Mouse (Mus musculus): ENCODE results near the gene Pla2g1b. TPM values are rescaled to one million over a fixed set of nuclear protein-coding genes. Genes with fewer than 3 reads are reported as not detected.
"Not testable (repeated sequence)": the region's sequence is repeated elsewhere in the genome, so short reads cannot be mapped to it uniquely, and the experiment has no call there.

The Pla2g1b gene
- total RNA-seq, 2 experiments from 2014 or later: not detected

DNA sequence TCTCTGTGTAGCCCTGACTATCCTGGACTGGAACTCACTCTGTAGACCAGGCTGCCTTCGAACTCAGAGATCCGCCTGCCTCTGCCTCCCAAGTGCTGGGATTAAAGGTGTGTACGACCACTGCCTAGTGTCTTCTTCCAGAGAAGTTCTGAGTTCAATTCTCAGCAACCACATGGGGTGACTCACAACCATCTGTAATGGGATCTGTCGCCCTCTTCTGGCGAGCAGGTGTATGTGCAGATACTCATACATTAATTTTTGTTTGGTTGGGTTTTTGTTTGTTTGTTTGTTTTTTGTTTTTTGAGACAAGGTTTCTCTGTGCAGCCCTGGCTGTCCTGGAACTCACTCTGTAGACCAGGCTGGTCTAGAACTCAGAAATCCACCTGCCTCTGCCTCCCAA is 23.4 kb upstream of the Pla2g1b start:
- not testable (repeated sequence) for DNase-seq (ENCODE audit: extremely low spot score in 1 of 2, low spot score in 1 of 2)

- DNase-seq (ENCODE audit: extremely low spot score in 1 of 2, low spot score in 1 of 2): no peak
Measured at GRCm38 (mm10) chr5:115444130-115444529, 21.9 kb upstream of the Pla2g1b start.

GRCm38 (mm10) chr5:115447108-115447507 is 19.0 kb upstream of the Pla2g1b start:
- no peak for DNase-seq (ENCODE audit: extremely low spot score in 1 of 2, low spot score in 1 of 2)

DNA sequence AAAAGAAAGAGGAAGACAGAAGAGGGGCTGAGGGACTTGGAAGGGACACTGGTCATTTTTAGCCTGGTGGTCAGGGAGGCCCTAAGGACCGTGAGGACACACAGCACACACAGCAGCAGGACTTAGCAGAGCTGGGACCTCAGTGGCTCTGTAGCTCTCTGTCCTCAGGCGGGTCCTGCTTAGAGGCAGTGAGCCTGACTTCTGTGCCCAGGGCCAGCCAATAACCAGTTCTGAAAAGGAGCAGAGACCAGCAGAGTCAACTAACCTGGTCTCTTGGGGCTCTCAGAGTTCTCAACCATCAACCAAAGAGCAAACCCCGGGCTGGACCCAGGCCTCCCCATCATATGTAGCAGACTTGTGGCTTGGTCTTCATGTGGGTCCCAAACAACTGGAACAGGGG is 16.8 kb upstream of the Pla2g1b start:
- no peak for DNase-seq (ENCODE audit: extremely low spot score in 1 of 2, low spot score in 1 of 2)

GRCm38 (mm10) chr5:115450410-115451317 is 15.4 kb upstream of the Pla2g1b start:
- DNase-seq (ENCODE audit: extremely low spot score in 1 of 2, low spot score in 1 of 2): no peak

GRCm38 (mm10) chr5:115454422-115455090 is 11.5 kb upstream of the Pla2g1b start:
- DNase-seq (ENCODE audit: extremely low spot score in 1 of 2, low spot score in 1 of 2): no peak

DNA sequence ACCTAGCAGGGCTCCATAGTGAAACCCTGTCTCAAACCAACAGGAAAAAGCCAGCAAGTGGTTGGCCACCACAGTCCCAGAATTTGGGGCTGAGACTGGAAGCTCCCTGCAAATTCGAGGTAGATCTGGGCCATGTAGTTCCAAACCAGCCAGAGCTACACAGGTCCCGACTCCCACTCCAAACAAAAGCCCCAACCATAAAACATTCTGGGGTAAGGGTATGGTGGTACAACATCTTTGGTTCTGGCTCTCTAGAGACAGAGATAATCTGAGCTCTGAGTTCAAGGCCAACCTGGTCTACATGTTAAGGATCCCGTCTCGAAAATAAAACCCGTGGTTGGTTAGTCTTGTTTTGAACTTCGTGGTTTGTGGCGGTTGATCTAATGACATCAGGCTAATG is 10.2 kb upstream of the Pla2g1b start:
- no peak for DNase-seq (ENCODE audit: extremely low spot score in 1 of 2, low spot score in 1 of 2)

- DNase-seq (ENCODE audit: extremely low spot score in 1 of 2, low spot score in 1 of 2): no peak
Measured at GRCm38 (mm10) chr5:115458918-115459317, 7.1 kb upstream of the Pla2g1b start.

GRCm38 (mm10) chr5:115464408-115465115 is 1.5 kb upstream of the Pla2g1b start:
- no peak for DNase-seq (ENCODE audit: extremely low spot score in 1 of 2, low spot score in 1 of 2)

GRCm38 (mm10) chr5:115469791-115470190 is 3.7 kb downstream of the Pla2g1b start:
- no peak for DNase-seq (ENCODE audit: extremely low spot score in 1 of 2, low spot score in 1 of 2)

DNA sequence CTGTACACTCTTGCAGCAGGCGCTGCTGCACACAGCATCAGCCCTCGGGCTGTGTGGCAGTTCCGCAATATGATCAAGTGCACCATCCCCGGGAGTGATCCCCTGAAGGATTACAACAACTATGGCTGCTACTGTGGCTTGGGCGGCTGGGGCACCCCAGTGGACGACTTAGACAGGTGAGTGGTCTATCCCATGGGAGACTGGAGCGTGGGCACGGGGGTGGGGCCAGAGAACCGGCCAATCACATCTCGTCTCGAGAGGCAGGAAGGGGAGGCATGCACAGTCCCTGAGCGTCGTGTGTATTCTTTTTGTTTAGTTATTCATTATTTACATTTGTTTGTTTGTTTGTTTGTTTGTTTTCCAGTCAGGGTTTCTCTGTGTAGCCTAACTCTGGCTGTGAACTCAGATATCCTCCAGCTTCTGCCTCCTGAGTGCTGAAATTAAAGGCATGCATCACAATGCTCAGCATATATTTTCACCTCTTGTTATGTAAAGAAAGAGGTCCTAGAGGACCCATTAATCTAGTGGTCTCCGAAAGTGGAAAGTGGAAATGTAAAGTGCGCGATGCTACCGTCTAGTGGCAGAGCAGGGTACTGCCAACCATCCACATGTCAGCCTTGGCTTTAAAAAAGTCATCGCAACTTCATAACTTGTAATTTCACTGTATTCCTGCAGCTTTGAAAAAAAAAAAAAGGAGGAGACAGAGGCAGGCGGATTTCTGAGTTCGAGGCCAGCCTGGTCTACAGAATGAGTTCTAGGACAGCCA is 4.9 kb downstream of the Pla2g1b start:
- peak; percentile 38 to 71 for DNase-seq (ENCODE audit: extremely low spot score in 1 of 2, low spot score in 1 of 2)

DNA sequence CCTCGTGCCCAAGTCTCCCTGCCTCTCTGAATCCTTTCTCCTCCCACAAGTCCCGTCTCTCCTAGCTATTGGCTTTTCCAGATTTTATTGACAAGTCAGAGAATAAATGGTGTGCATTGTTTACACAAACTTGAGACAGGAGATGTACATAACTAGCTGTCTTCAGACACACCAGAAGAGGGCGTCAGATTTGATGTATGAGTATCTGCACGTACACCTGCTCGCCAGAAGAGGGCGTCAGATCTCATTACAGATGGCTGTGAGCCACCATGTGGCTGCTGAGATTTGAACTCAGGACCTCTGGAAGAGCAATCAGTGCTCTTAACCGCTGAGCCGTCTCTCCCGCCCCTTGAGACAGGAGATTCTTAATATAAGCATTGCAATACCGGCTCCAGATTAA is 7.1 kb downstream of the Pla2g1b start:
- no peak for DNase-seq (ENCODE audit: extremely low spot score in 1 of 2, low spot score in 1 of 2)

DNA sequence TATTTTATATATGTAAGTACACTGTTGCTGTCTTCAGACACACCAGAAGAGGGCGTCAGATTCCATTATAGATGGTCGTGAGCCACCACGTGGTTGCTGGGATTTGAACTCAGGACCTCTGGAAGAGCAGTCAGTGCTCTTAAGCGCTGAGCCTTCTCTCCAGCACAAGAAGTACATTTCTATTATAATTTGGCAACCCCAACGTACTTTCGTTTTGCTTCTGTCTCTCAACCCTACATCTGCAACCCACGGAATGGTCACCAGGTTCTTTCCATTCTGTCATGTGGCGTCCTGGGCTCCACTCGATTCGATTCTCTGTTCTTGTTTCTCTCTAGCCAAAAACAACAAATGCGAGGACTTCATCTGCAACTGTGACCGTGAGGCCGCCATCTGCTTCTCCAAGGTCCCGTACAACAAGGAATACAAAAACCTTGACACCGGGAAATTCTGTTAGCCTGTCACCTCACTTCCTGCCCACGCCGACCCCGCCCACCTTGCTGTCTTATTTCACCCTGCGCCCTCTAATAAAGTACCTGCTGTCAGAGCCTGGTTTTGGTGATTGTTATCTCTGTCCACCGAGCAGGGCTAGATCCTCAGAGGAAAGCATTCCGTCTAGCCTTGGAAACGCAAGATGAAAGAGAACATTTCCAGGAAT is 8.2 kb downstream of the Pla2g1b start:
- DNase-seq (ENCODE audit: extremely low spot score in 1 of 2, low spot score in 1 of 2): no peak

DNA sequence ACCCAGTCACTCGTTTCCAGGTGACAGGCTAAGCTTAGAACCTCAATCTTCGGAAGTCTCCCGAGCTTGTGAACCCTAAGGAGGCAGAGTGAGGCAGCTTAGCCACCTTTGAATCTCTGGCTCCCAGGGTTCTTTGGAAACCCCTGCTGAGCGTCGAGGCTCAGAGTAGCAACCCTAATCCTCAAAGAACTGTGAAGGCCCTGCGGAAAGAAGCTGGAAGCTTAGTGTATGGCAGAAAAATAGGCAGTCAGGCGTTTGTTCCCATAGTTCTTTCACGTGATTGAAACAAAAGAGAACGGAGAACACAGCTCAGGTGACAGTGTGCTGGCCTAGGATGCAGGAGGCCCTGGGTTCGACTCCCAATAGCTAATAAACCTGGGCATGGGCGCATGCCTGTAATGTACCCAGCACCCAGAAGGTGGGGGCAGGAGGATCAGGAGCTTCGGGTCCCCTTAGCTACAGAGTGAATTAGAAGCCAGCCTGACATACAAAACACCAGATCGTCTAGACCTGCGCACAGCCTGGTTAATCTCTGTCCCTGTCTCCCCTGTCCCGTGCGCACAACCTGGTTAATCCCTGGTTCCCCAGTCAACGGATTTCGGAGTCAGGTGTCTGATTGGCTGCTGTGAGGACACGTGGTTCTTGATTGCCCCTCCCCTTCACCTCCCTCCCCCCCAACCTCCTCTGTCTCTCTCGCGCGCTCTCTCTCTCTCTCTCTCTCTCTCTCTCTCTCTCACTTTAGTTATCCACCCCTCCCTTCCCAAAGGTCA is 9.5 kb downstream of the Pla2g1b start:
- peak; percentile 31 for DNase-seq (ENCODE audit: extremely low spot score in 1 of 2, low spot score in 1 of 2)

DNA sequence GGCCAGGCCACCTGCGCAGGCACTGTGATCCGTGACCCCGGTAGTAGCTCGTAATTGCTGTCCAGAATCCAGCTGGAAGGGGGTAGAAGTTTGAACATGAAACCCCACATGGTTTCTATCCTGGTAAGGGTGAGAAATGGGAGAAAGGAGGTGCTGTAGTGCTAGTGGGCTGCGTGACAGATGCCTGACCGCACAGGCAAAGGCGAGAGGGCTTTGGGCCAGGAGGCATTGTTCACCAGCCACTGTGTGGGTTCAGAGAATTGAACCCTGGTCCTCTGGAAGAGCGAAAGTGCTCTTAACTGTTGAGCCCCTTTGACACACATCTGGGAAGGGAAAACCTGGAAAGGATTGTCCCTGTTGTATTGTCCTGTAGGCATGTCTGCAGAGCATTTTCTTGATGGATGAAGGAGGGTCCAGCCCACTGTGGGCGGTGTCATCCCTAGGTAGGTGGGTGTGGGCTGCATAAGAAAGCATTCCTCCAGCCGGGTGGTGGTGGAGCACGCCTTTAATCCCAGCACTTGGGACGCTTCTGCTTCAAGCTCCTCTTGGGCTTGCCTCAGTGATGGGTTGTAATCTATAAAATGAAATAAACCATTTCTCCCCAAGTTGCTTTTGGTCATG is 10.2 kb downstream of the Pla2g1b start:
- no peak for DNase-seq (ENCODE audit: extremely low spot score in 1 of 2, low spot score in 1 of 2)

GRCm38 (mm10) chr5:115479561-115479960 is 13.5 kb downstream of the Pla2g1b start:
- DNase-seq (ENCODE audit: extremely low spot score in 1 of 2, low spot score in 1 of 2): no peak

GRCm38 (mm10) chr5:115480101-115480500 is 14.0 kb downstream of the Pla2g1b start:
- no peak for DNase-seq (ENCODE audit: extremely low spot score in 1 of 2, low spot score in 1 of 2)

DNA sequence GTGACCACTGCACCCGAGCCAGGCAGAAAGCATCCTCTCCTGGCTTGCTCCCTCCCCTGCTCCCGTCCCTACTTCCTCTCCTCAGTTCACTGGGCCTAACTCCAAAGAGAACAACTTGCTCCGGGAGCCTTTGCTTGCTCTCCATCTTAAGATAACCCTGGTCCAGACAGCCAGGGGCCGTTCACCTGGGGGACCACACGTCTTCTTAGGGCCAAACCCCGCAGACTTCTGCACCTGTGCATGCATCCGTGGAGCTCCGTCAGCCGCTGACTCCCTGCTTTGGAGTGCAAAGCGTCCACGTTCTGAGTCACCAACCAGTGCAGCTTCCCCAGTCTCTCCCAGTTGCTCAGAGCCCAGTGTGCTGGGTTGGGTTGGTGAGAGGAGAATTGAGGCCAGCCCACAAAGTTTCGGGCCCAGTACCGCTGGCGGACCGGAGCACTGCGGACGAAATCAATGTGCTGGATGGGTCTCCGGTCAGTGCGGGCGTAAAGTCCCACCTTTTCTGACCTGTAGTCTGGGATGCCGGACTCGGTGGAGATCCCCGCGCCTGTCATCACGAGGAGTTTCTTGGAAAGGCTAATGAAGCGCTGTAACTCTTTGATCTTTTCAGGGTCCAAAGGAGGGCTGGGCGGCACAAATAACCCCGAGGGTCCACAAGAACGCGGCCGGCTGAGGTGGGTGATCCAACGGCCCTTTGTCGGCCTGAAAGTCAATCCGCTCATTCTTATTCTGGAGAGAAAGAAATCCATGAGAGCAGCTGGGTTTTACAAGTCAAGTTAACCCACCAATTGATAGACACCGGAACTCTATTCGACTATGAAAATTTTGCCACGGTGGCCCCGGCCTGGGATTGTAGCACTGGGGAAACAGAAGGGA is 16.6 kb downstream of the Pla2g1b start:
- no peak for DNase-seq (ENCODE audit: extremely low spot score in 1 of 2, low spot score in 1 of 2)
